Mouse (Mus musculus) urinary bladder, postnatal 0 days (tissue): ENCODE measurements around the gene Stard13. TPM values are rescaled to one million over a fixed set of nuclear protein-coding genes. Genes with fewer than 3 reads are reported as not detected.

Experiments
- polyA plus RNA-seq: library from polyadenylated mRNA; unstranded; fragments of >200 nt; fragmentation: Nextera tagmentation; extraction: Ambion mirVana; gene quantifications from 2 replicates; pipeline ENCODE4 v1.2.1, GENCODE M21; 2015

Stard13 gene
- polyA plus RNA-seq, result 8.3 and 9.5 TPM in 2 replicates

GRCm38 (mm10) chr5:151233400-151234031 is at the start of gene Stard13:
Stard13 (minus strand) TSS chr5:151233836.

Other genes starting within 250 kb of the Stard13 start
- gene Gm42906, start 194.3 kb upstream of the Stard13 start, polyA plus RNA-seq, result 0.67 TPM in 1 of 2 replicates, not detected in the other